Mouse (Mus musculus): Measurements from ENCODE around the gene Slc28a1. TPM values are rescaled to one million over a fixed set of nuclear protein-coding genes. Genes with fewer than 3 reads are reported as not detected.
"Not testable (repeated sequence)": the region's sequence is repeated elsewhere in the genome, so short reads cannot be mapped to it uniquely, and the experiment has no call there.

Slc28a1 gene
- total and polyA plus RNA-seq, 2 experiments, result 0.24 to 0.28 TPM

DNA sequence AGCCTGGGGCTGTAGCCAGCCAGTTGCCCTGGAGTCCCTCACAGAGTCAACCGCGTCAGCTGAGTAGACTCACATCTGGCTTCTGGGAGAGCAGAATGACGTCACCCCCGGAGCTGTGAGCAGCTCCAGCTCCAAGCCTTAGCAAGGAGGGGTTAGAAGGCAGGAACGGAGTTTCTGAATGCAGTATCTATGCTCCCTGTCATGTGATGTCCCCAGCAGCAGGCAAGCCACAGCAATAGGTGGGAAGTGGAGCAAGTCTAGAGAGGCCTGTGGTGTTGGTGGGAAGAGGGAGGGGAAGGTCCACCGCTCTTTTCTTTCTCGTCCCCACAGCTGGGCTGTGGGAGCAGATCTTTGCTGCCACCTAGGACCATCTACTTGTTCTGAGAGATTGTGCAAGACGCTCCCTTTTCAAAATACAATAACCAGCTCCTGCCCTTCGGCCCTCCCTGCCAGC lies 20.0 kb downstream of the Slc28a1 start:
- Histone ChIP-seq H3K79me2 (ENCODE audit: control insufficient read depth, insufficient read depth, low read length) (no peaks in the 10 kb centered on the region), H3K9ac (ENCODE audit: low read depth, low read length) (no peak overlapping the region), H3K27ac (replicated peaks; ENCODE audit: insufficient read depth, low read depth, low read length) (no peak overlapping the region), H3K27me3 (ENCODE audit: control insufficient read depth, insufficient read depth, low read length) (no peaks in the 10 kb centered on the region), H3K4me3 (ENCODE audit: insufficient read depth, low read depth, low read length) (no peak overlapping the region), H3K36me3 (ENCODE audit: control insufficient read depth, insufficient read depth, low read length) (no peaks in the 10 kb centered on the region), H3K4me1 (ENCODE audit: control insufficient read depth, insufficient read depth, low read length) (peaks cover 8% of the 10 kb centered on the region; the same call in 1 of the 2 replicates)
- TF ChIP-seq POLR2A (IDR thresholded peaks at IDR 0.05; ENCODE audit: extremely low read depth, insufficient read depth, low read length) (no peak), CTCF (IDR thresholded peaks at IDR 0.05; ENCODE audit: low read depth, low read length) (peak; percentile 27; the same call in 1 of the 2 replicates)
- 22% methylated on average over 9 of the region's 9 CpGs for WGBS
- DNase-seq (ENCODE audit: extremely low read depth, low read depth, low spot score), result peak; percentile 68

DNA sequence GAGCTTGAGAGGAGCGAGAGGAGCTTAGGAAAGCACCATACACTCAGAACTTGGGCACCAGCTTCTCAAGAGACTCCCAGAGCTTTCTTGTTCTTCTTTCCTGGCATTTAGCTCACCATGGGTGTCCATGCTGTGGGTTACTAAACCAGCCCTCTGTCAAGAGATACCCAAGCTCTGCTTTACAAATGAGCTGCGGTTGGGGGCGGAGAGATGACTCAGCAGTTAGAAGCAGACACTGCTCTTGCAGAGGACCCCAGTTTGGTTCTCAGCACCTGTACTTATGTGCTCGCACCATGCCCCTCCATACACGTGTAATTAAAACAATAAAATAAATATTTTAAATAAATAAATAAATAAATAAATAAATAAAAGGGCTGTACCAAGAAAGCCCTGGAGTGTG lies 22.7 kb downstream of the Slc28a1 start:
- 92% methylated on average over 5 of the region's 5 CpGs for WGBS
- no peak overlapping the region for H3K9ac ChIP-seq (ENCODE audit: low read depth, low read length)
- H3K27me3 ChIP-seq (ENCODE audit: control insufficient read depth, insufficient read depth, low read length), result no peaks in the 10 kb centered on the region
- no peak overlapping the region for H3K27ac ChIP-seq (replicated peaks; ENCODE audit: insufficient read depth, low read depth, low read length)
- TF ChIP-seq POLR2A (IDR thresholded peaks at IDR 0.05; ENCODE audit: extremely low read depth, insufficient read depth, low read length), result no peak
- TF ChIP-seq CTCF (IDR thresholded peaks at IDR 0.05; ENCODE audit: low read depth, low read length), result no peak
- no peaks in the 10 kb centered on the region for H3K36me3 ChIP-seq (ENCODE audit: control insufficient read depth, insufficient read depth, low read length)
- H3K4me3 ChIP-seq (ENCODE audit: insufficient read depth, low read depth, low read length), result no peak overlapping the region
- no peaks in the 10 kb centered on the region for H3K79me2 ChIP-seq (ENCODE audit: control insufficient read depth, insufficient read depth, low read length)
- H3K4me1 ChIP-seq (ENCODE audit: control insufficient read depth, insufficient read depth, low read length), result peaks cover 8% of the 10 kb centered on the region; the same call in 1 of the 2 replicates
- DNase-seq (ENCODE audit: extremely low read depth, low read depth, low spot score), result no peak

DNA sequence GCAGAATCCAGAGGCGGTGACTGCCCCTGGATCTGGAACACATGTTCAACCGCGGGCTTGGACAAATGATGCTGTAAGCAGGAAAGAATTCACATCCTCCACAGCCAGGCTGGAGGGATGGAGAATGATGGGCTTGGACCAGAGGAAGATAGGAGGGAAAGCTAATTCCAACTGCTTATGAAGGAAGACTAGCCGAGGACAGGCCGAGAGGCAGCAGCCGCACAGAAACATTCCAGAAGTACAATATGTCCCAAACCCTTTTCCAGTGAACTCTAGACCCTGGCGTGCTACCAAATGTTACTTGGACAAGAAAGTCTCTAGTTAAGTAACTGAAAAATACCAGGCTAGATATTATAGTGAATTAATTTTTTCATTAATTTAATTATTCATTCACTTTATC lies 24.5 kb downstream of the Slc28a1 start:
- H3K27ac ChIP-seq (replicated peaks; ENCODE audit: insufficient read depth, low read depth, low read length), result peak overlapping the region; percentile 42
- H3K27me3 ChIP-seq (ENCODE audit: control insufficient read depth, insufficient read depth, low read length), result no peaks in the 10 kb centered on the region
- no peak overlapping the region for H3K4me3 ChIP-seq (ENCODE audit: insufficient read depth, low read depth, low read length)
- peak; percentile 92 for DNase-seq (ENCODE audit: extremely low read depth, low read depth, low spot score)
- no peak overlapping the region for H3K9ac ChIP-seq (ENCODE audit: low read depth, low read length)
- no peaks in the 10 kb centered on the region for H3K36me3 ChIP-seq (ENCODE audit: control insufficient read depth, insufficient read depth, low read length)
- peaks cover 8% of the 10 kb centered on the region; the same call in 1 of the 2 replicates for H3K4me1 ChIP-seq (ENCODE audit: control insufficient read depth, insufficient read depth, low read length)
- TF ChIP-seq CTCF (IDR thresholded peaks at IDR 0.05; ENCODE audit: low read depth, low read length) (no peak), POLR2A (IDR thresholded peaks at IDR 0.05; ENCODE audit: extremely low read depth, insufficient read depth, low read length) (no peak)
- 54% methylated on average over 7 of the region's 7 CpGs for WGBS
- H3K79me2 ChIP-seq (ENCODE audit: control insufficient read depth, insufficient read depth, low read length), result no peaks in the 10 kb centered on the region

DNA sequence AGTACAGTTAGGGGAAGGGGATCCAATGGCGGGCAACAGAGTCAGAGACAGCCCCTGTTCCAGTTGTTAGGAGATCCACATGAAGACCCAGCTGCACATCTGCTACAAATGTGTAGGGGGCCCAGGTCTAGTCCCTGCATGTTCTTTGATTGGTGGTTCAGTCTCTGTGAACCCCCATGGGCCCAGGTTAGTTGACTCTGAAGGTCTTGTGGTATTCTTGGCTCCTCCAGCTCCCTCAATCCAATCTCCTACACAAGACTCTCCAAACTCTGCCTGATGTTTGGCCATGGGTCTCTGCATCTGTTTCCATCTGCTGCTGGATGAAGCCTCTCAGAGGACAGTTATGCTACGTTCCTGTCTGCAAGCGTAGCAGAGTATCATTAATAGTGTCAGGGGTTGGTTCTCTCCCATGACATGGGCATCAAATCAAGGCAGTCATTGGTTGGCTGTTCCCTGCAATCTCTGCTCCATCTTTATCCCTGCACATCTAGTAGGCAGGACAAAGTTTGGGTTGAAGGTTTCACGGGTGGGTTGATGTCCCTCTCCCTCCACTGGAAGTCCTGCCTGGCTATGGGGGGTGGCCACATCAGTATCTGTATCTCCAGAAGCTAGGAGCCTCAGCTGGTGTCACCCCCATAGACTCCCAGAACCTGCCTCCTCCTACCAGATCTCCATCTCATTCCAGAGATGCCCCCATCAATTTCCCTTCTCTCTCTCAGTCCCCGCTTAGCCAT lies 25.2 kb downstream of the Slc28a1 start:
- TF ChIP-seq CTCF (IDR thresholded peaks at IDR 0.05; ENCODE audit: low read depth, low read length) (no peak), POLR2A (IDR thresholded peaks at IDR 0.05; ENCODE audit: extremely low read depth, insufficient read depth, low read length) (no peak)
- no peak overlapping the region for H3K9ac ChIP-seq (ENCODE audit: low read depth, low read length)
- H3K4me1 ChIP-seq (ENCODE audit: control insufficient read depth, insufficient read depth, low read length), result peaks cover 8% of the 10 kb centered on the region; the same call in 1 of the 2 replicates
- DNase-seq (ENCODE audit: extremely low read depth, low read depth, low spot score), result no peak
- H3K27me3 ChIP-seq (ENCODE audit: control insufficient read depth, insufficient read depth, low read length), result no peaks in the 10 kb centered on the region
- H3K79me2 ChIP-seq (ENCODE audit: control insufficient read depth, insufficient read depth, low read length), result no peaks in the 10 kb centered on the region
- no peak overlapping the region for H3K4me3 ChIP-seq (ENCODE audit: insufficient read depth, low read depth, low read length)
- H3K27ac ChIP-seq (replicated peaks; ENCODE audit: insufficient read depth, low read depth, low read length), result peak overlapping the region; percentile 34
- WGBS, result 88% methylated on average over 5 of the region's 5 CpGs
- no peaks in the 10 kb centered on the region for H3K36me3 ChIP-seq (ENCODE audit: control insufficient read depth, insufficient read depth, low read length)

DNA sequence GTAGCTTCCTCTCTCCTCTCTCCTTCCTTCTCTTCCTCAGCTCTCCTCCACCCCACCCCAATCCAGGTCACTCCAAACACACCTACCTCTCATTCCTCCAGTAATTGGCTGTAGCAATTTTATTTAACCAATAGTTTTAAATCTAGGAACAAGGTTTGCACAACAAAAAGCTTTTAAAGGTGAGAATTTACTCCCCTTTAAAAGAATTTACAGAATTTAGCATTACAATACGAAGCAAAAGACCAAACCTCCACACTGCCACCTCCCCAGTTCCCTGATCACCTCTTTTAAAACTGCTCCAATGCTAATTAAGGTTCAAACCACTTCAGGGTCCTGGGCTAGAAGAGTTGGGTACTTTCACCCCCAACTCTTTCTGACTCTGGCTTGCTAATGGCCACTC lies 26.9 kb downstream of the Slc28a1 start:
- no peak for TF ChIP-seq CTCF (IDR thresholded peaks at IDR 0.05; ENCODE audit: low read depth, low read length)
- TF ChIP-seq POLR2A (IDR thresholded peaks at IDR 0.05; ENCODE audit: extremely low read depth, insufficient read depth, low read length), result no peak
- Histone ChIP-seq H3K79me2 (ENCODE audit: control insufficient read depth, insufficient read depth, low read length) (no peaks in the 10 kb centered on the region), H3K27ac (replicated peaks; ENCODE audit: insufficient read depth, low read depth, low read length) (no peak overlapping the region), H3K4me3 (ENCODE audit: insufficient read depth, low read depth, low read length) (no peak overlapping the region), H3K9ac (ENCODE audit: low read depth, low read length) (no peak overlapping the region), H3K36me3 (ENCODE audit: control insufficient read depth, insufficient read depth, low read length) (no peaks in the 10 kb centered on the region), H3K27me3 (ENCODE audit: control insufficient read depth, insufficient read depth, low read length) (no peaks in the 10 kb centered on the region), H3K4me1 (ENCODE audit: control insufficient read depth, insufficient read depth, low read length) (peaks cover 6% of the 10 kb centered on the region; the same call in 1 of the 2 replicates)
- WGBS, result 90% methylated on average over 1 of the region's 1 CpGs
- no peak for DNase-seq (ENCODE audit: extremely low read depth, low read depth, low spot score)

DNA sequence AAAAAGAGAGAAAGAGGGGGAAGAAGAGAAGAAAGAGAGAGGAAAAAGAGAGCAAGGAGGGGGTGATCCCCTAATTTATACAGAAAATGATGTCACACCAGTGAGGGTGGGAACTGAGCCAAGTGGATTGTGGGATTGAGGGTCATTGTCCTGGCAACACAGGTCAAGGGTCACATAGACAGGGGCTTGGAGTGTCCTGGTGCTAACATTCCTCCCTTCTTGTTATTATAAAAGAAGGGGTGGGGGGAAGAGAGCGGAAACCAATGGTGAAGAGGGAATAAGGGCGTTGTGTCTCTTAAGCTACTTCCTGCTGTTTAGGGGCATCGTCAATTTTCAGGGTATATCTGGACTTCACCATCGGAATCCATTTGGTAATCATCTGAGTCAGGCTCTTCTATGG lies 28.5 kb downstream of the Slc28a1 start:
- not testable (repeated sequence) for H3K27ac ChIP-seq (replicated peaks; ENCODE audit: insufficient read depth, low read depth, low read length); H3K27me3 ChIP-seq (ENCODE audit: control insufficient read depth, insufficient read depth, low read length); DNase-seq (ENCODE audit: extremely low read depth, low read depth, low spot score); H3K9ac ChIP-seq (ENCODE audit: low read depth, low read length); H3K4me1 ChIP-seq (ENCODE audit: control insufficient read depth, insufficient read depth, low read length); H3K79me2 ChIP-seq (ENCODE audit: control insufficient read depth, insufficient read depth, low read length); H3K4me3 ChIP-seq (ENCODE audit: insufficient read depth, low read depth, low read length); H3K36me3 ChIP-seq (ENCODE audit: control insufficient read depth, insufficient read depth, low read length)
- WGBS, result 70% methylated on average over 4 of the region's 4 CpGs
